Mouse (Mus musculus) heart, adult 2 months (tissue): Measurements from ENCODE around the gene BC005624.

Experiments
- CTCF ChIP-seq: fragments of 200-600 bp; IDR thresholded peaks from 2 replicates; pipeline ENCODE4 v1.8.1; 2022; ENCODE audit warnings: antibody characterized with exemption, mild to moderate bottlenecking, moderate library complexity
- EP300 ChIP-seq: fragments of 200-500 bp; IDR thresholded peaks from 2 replicates; pipeline ENCODE4 v1.6.1; 2011; ENCODE audit warnings: low read depth, low read length, control low read depth; ENCODE audit not compliant: insufficient read depth

DNA sequence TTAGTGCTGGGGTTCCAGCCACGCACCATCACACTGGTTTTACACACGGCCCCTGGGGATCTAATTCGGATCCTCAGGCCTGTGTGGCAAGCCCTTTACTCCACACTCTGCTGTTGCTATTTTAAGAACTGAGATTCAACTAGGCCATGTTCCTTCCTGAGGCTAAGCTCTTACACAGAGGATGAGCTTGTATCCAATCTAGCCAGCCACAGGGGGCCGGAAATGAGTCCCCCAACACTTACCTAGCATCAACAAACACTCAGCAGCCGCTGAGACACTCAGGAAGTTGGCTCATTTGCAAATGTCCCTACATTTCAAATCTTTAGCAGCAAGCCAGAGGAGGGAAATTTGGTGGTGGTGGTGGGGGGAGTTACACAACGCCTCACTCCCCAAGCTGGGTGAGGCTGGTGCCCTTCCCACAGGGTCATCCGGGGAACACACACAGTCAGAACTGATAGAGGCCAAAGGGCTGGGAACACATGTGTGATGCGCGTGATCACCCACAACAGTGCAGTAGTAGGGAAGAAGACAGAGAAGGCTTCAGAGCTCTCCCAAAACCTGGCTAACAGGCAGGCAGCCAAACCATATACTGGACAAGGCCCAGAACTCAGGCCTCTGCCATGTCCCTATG is 54.7 kb downstream of the BC005624 start:
- TF ChIP-seq CTCF (no peak), EP300 (no peak)
